Mouse (Mus musculus) limb, embryonic 13.5 days (tissue): Measurements from ENCODE around the gene Tdrkh. TPM values are rescaled to one million over a fixed set of nuclear protein-coding genes. Genes with fewer than 3 reads are reported as not detected.

ENCODE experiments used
- ATAC-seq: fragments of 200-750 bp; cut with Nextera tagmentation; 2 replicates; pipeline ENCODE4 v1.8.0; 2017; ENCODE audit warnings: low read depth, moderate number of reproducible peaks, moderate TSS enrichment; ENCODE audit not compliant: low FRiP score
- H3K27ac ChIP-seq: fragments of 300-500 bp; sonication (generic); 2 replicates; pipeline ENCODE4 v1.5.1; 2015; ENCODE audit warnings: inconsistent platforms, mild to moderate bottlenecking, moderate library complexity
- H3K27me3 ChIP-seq: fragments of 300-500 bp; sonication (generic); 2 replicates; pipeline ENCODE4 v1.6.1; 2015; ENCODE audit warnings: mild to moderate bottlenecking, inconsistent platforms
- H3K36me3 ChIP-seq: fragments of 300-500 bp; sonication (generic); 2 replicates; pipeline ENCODE4 v1.6.1; 2015; ENCODE audit warnings: inconsistent platforms, mild to moderate bottlenecking, moderate library complexity
- H3K4me1 ChIP-seq: fragments of 300-500 bp; sonication (generic); 2 replicates; pipeline ENCODE4 v1.6.1; 2015; ENCODE audit warnings: inconsistent platforms
- H3K4me2 ChIP-seq: fragments of 300-500 bp; sonication (generic); replicated peaks from 2 replicates; pipeline ENCODE4 v1.6.1; 2015; ENCODE audit warnings: inconsistent platforms, mild to moderate bottlenecking, moderate library complexity
- H3K4me3 ChIP-seq: fragments of 300-500 bp; sonication (generic); 2 replicates; pipeline ENCODE4 v1.5.1; 2015; ENCODE audit warnings: moderate library complexity, mild to moderate bottlenecking, inconsistent platforms
- H3K9ac ChIP-seq: fragments of 300-500 bp; sonication (generic); 2 replicates; pipeline ENCODE4 v1.6.1; 2015; ENCODE audit warnings: mild to moderate bottlenecking, inconsistent platforms
- H3K9me3 ChIP-seq: fragments of 300-500 bp; sonication (generic); 2 replicates; pipeline ENCODE4 v1.6.1; 2016; ENCODE audit warnings: inconsistent platforms
- WGBS: fragments of 180-500 bp; shearing (Covaris S2); methylation state at CpG from one replicate; pipeline ENCODE4 v1.1.7; 2015; 5-methylcytosine and 5-hydroxymethylcytosine counted together
- polyA plus RNA-seq: library from polyadenylated mRNA; unstranded; fragments of >200 nt; fragmentation: Nextera tagmentation; extraction: Ambion mirVana; gene quantifications from 2 replicates; pipeline ENCODE4 v1.2.1, GENCODE M21; 2015

Gene Tdrkh
- polyA plus RNA-seq: 8.4 and 8.9 TPM in 2 replicates

DNA sequence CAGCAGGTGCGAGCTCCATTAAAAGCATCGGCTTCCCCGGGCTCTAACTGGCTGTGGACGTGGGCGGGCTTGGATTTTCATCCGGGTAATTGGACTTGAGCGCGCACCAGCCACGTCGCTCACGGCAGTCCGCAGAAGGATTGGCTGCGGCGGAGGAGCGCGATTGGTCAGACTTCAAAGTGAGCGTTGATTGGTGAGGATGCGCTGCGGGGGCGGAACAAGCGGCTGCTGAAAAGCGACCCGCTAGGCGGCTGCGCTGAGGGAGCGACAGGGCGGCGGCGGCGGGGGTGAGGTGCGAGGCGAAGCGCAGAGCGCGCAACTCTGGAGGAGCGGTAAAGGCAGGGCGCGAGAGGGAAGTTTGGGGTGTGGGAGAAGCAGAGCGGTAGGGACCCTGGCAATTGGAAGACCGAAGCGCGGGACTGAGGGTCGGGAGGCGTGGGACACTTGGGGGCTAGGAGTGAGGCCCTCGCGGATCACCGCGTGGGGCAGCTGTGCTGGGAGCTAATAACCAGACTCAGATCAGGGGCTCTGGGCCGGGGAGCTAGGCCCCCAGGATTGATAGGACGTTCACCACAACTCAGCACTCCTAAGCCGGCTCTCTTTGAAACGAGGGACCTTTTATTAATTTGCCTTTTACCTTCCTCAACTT, at the start of gene Tdrkh:
Gene Tdrkh (plus strand): TSS at position 243 of the 649 bp plus-strand sequence.
- H3K9ac ChIP-seq: peak within 1 kb of the TSS; percentile 59
- H3K36me3 ChIP-seq: no peaks in the 10 kb centered on the region
- peak within 1 kb of the TSS; percentile 85 for H3K4me2 ChIP-seq
- ATAC-seq: peak; percentile 99
- peaks cover 10% of the 10 kb centered on the region for H3K4me1 ChIP-seq
- H3K27me3 ChIP-seq: peaks cover 6% of the 10 kb centered on the region; the same call in 1 of the 2 replicates
- H3K9me3 ChIP-seq: no peaks in the 10 kb centered on the region
- H3K4me3 ChIP-seq: peak within 1 kb of the TSS; percentile 50
- H3K27ac ChIP-seq: no peak within 1 kb of the TSS
- 9% methylated on average over 52 of the region's 52 CpGs for WGBS

GRCm38 (mm10) chr3:94363291-94364153, 49.6 kb upstream of the Tdrkh start:
- Histone ChIP-seq H3K9me3 (no peaks in the 10 kb centered on the region), H3K4me3 (peak overlapping the region; percentile 69), H3K27me3 (peaks cover 44% of the 10 kb centered on the region), H3K9ac (peak overlapping the region; percentile 88), H3K4me1 (peaks cover 9% of the 10 kb centered on the region; the same call in 1 of the 2 replicates), H3K27ac (no peak overlapping the region), H3K4me2 (peak overlapping the region; percentile 88), H3K36me3 (no peaks in the 10 kb centered on the region)
- 4% methylated on average over 93 of the region's 97 CpGs for WGBS
- peak; percentile 49 for ATAC-seq

DNA sequence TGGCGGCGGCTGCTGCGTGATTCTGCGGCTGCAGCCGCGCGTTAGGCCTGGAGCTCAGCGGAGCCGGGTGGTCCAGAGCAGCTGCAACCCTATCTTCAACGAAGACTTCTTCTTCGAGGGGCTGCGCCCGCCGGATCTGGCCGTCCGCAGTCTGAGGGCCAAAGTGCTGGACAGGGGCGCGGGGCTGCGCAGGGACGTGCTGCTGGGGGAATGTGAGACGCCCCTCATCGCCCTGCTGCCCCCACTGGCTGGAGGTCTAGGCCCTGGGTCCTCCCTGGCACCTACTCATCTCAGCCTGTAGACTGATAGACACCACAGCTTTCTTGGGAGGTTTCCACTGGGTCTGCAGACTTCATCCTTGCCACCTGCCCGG, 48.9 kb upstream of the Tdrkh start:
- H3K27me3 ChIP-seq: peaks cover 44% of the 10 kb centered on the region

GRCm38 (mm10) chr3:94366761-94367160, 46.3 kb upstream of the Tdrkh start:
- Histone ChIP-seq H3K4me2 (no peak overlapping the region), H3K4me3 (no peak overlapping the region), H3K4me1 (peaks cover 14% of the 10 kb centered on the region), H3K36me3 (no peaks in the 10 kb centered on the region), H3K27ac (no peak overlapping the region), H3K9ac (no peak overlapping the region), H3K27me3 (peaks cover 43% of the 10 kb centered on the region), H3K9me3 (no peaks in the 10 kb centered on the region)
- WGBS: 24% methylated on average over 3 of the region's 3 CpGs
- peak; percentile 39; the same call in 1 of the 2 replicates for ATAC-seq

More for the DNA sequence above, 48.9 kb upstream of the Tdrkh start:
- Histone ChIP-seq H3K36me3 (no peaks in the 10 kb centered on the region), H3K9me3 (no peaks in the 10 kb centered on the region), H3K4me1 (peaks cover 9% of the 10 kb centered on the region; the same call in 1 of the 2 replicates), H3K9ac (peak overlapping the region; percentile 88), H3K4me2 (peak overlapping the region; percentile 88), H3K4me3 (peak overlapping the region; percentile 69), H3K27ac (no peak overlapping the region)
- 4% methylated on average over 23 of the region's 23 CpGs for WGBS
- ATAC-seq: peak; percentile 55

GRCm38 (mm10) chr3:94367511-94367910, 45.6 kb upstream of the Tdrkh start:
- no peak overlapping the region for H3K4me2 ChIP-seq
- peaks cover 18% of the 10 kb centered on the region for H3K4me1 ChIP-seq
- H3K9me3 ChIP-seq: no peaks in the 10 kb centered on the region
- no peak overlapping the region for H3K9ac ChIP-seq
- no peaks in the 10 kb centered on the region for H3K36me3 ChIP-seq
- no peak for ATAC-seq
- 83% methylated on average over 6 of the region's 6 CpGs for WGBS
- peaks cover 36% of the 10 kb centered on the region for H3K27me3 ChIP-seq
- H3K4me3 ChIP-seq: no peak overlapping the region
- H3K27ac ChIP-seq: no peak overlapping the region

DNA sequence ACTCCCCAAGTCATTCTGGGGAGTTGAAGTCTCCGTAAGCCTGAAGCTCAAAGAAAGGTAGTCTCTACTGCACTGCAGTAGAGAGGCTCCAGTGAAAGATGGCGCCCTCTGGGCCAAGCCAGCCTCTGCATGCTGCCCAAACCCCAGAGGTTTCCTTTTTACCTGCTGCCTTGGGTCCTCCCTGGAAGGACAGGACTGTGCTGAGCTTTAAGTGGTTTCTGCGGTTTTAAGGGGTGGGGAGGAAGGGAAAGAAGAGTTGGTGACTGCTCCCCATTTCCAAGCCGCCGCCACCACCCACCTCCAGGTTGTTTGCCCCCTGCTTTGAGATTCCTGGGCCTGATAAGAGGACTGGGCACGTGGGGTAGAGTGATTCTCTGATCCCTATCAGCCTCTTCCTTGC, 44.4 kb upstream of the Tdrkh start:
- Histone ChIP-seq H3K36me3 (no peaks in the 10 kb centered on the region), H3K4me1 (peaks cover 23% of the 10 kb centered on the region), H3K4me2 (no peak overlapping the region), H3K9ac (no peak overlapping the region), H3K9me3 (no peaks in the 10 kb centered on the region), H3K27ac (no peak overlapping the region), H3K4me3 (no peak overlapping the region), H3K27me3 (peaks cover 27% of the 10 kb centered on the region)
- ATAC-seq: no peak
- WGBS: 59% methylated on average over 6 of the region's 6 CpGs

DNA sequence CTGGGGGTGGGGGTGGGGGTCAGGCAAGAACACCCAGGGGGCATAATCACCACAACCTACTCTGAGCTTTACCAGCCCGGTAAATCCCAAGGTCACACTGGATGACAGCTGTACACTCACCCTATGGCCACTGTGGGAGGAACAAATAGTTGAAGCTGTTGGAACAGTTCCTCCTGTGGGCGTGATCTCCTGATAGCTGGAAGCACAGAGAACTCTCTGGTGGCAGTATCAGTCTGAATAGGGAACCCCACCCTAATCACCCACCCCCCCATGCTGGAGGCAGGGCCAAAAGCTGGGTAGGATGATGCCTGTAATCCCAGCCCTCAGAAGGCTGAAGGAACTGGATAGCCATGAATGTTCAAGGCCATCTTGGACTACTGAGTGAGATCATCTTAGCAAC, 43.4 kb upstream of the Tdrkh start:
- Histone ChIP-seq H3K36me3 (no peaks in the 10 kb centered on the region), H3K4me1 (peaks cover 29% of the 10 kb centered on the region), H3K27ac (no peak overlapping the region), H3K9me3 (no peaks in the 10 kb centered on the region), H3K4me2 (no peak overlapping the region), H3K9ac (no peak overlapping the region), H3K4me3 (no peak overlapping the region), H3K27me3 (peaks cover 22% of the 10 kb centered on the region)
- 74% methylated on average over 2 of the region's 2 CpGs for WGBS
- ATAC-seq: no peak

- H3K4me1 ChIP-seq: peaks cover 29% of the 10 kb centered on the region
- WGBS: 3% methylated on average over 11 of the region's 11 CpGs
- no peaks in the 10 kb centered on the region for H3K9me3 ChIP-seq
- 0 out of 2 replicates have a peak overlapping the region, but pooled peaks have one; percentile 4 for H3K4me3 ChIP-seq
- no peak overlapping the region for H3K27ac ChIP-seq
- H3K36me3 ChIP-seq: no peaks in the 10 kb centered on the region
- ATAC-seq: peak; percentile 52
- 0 out of 2 replicates have a peak overlapping the region, but pooled peaks have one; percentile 14 for H3K9ac ChIP-seq
- H3K27me3 ChIP-seq: peaks cover 8% of the 10 kb centered on the region; the same call in 1 of the 2 replicates
- H3K4me2 ChIP-seq: peak overlapping the region; percentile 50
Measured at GRCm38 (mm10) chr3:94371637-94372036, 41.4 kb upstream of the Tdrkh start.

DNA sequence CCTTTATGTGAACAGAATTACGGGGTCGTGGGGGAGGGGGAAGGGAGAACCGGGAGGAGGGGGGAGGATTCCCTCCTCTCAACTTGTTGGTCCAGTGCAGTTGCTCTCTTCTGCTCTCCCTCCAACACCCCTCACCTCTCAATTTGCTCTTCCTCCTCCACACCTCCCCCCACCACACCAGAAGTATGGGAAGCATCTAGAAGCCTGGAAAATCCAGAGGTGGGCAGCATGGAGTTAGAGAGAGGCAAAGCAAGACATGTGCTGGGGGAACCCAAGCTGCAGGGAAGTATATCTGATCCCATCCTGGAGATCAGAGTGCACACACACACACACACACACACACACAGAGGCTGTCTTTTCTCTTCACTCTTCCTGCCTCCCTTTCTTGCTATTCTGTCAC, 41.0 kb upstream of the Tdrkh start:
- H3K36me3 ChIP-seq: no peaks in the 10 kb centered on the region
- peak overlapping the region; percentile 50 for H3K4me2 ChIP-seq
- peaks cover 8% of the 10 kb centered on the region; the same call in 1 of the 2 replicates for H3K27me3 ChIP-seq
- 0% methylated on average over 3 of the region's 3 CpGs for WGBS
- H3K9ac ChIP-seq: no peak overlapping the region
- H3K27ac ChIP-seq: no peak overlapping the region
- 0 out of 2 replicates have a peak, but pooled peaks have one; percentile 7 for ATAC-seq
- 0 out of 2 replicates have a peak overlapping the region, but pooled peaks have one; percentile 4 for H3K4me3 ChIP-seq
- H3K9me3 ChIP-seq: no peaks in the 10 kb centered on the region
- H3K4me1 ChIP-seq: peaks cover 33% of the 10 kb centered on the region

- Histone ChIP-seq H3K4me1 (peaks cover 37% of the 10 kb centered on the region), H3K4me2 (peak within 1 kb of the TSS; percentile 60), H3K27ac (no peak within 1 kb of the TSS), H3K9ac (peak within 1 kb of the TSS; percentile 14; the same call in 1 of the 2 replicates), H3K4me3 (peak within 1 kb of the TSS; percentile 27), H3K9me3 (no peaks in the 10 kb centered on the region), H3K27me3 (peaks cover 8% of the 10 kb centered on the region; the same call in 1 of the 2 replicates), H3K36me3 (no peaks in the 10 kb centered on the region)
- WGBS: 15% methylated on average over 5 of the region's 5 CpGs
- ATAC-seq: no peak
Measured at GRCm38 (mm10) chr3:94372641-94373040, 40.4 kb upstream of the Tdrkh start, which contains the start of gene Rorc. Rorc (plus strand) TSS chr3:94372794.

DNA sequence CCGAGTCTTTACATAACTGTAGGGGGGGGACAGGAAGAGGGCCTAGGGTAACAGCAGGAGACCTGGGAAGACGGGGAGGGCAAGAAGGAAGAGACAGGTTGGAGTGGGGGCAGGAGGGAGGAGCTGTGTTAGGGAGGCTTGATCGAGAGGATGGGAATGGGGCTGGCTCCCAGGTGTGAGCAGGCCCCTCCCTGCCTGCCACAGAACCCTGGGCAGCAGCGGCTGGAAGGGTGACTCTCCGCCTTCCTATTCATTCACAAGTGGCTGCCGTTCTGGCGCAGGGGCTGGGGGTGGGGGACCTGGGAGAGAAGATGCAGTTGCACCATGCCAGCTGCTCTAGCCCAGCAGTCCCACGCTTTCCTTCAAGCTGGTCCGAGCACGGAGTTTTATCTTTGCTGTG, 40.0 kb upstream of the Tdrkh start:
- peak; percentile 20 for ATAC-seq
- peaks cover 37% of the 10 kb centered on the region for H3K4me1 ChIP-seq
- WGBS: 4% methylated on average over 10 of the region's 10 CpGs

DNA sequence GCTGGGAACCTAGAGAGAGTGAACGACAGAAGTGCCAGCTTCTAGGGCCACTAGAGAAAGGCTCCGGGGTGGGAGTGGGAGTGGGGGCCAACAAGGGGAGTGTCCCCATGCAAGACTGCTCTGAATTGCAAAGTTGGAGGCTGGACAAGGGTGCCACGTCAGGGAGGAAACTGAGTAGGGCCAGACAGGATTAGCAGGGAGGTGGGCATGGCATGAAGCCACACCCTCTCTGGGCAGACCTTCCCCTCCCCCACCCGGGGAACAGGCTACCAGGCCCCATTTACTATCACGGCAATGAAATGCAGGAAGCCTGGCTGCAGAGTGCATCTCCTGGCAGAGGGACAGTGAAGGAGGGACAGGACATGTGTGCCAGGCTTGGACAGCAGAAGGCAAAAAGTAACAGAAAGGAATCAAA, 39.5 kb upstream of the Tdrkh start:
- H3K9me3 ChIP-seq: no peaks in the 10 kb centered on the region
- H3K36me3 ChIP-seq: no peaks in the 10 kb centered on the region
- H3K4me1 ChIP-seq: peaks cover 37% of the 10 kb centered on the region
- peak; percentile 38; the same call in 1 of the 2 replicates for ATAC-seq
- 2% methylated on average over 5 of the region's 5 CpGs for WGBS
- H3K4me3 ChIP-seq: peak overlapping the region; percentile 27
- no peak overlapping the region; the same call in 1 of the 2 replicates for H3K9ac ChIP-seq
- no peak overlapping the region for H3K27ac ChIP-seq
- peak overlapping the region; percentile 60 for H3K4me2 ChIP-seq
- peaks cover 8% of the 10 kb centered on the region; the same call in 1 of the 2 replicates for H3K27me3 ChIP-seq

More for the DNA sequence above, 40.0 kb upstream of the Tdrkh start:
- peak overlapping the region; percentile 60 for H3K4me2 ChIP-seq
- H3K4me3 ChIP-seq: peak overlapping the region; percentile 27
- peaks cover 8% of the 10 kb centered on the region; the same call in 1 of the 2 replicates for H3K27me3 ChIP-seq
- no peak overlapping the region for H3K9ac ChIP-seq
- no peaks in the 10 kb centered on the region for H3K9me3 ChIP-seq
- no peak overlapping the region for H3K27ac ChIP-seq
- H3K36me3 ChIP-seq: no peaks in the 10 kb centered on the region
